Mouse (Mus musculus) megakaryocyte, embryonic 14.5 days (primary cell): Measurements from ENCODE around the gene Gm3854. TPM values are rescaled to one million over a fixed set of nuclear protein-coding genes. Genes with fewer than 3 reads are reported as not detected.
"Not testable (repeated sequence)": the region's sequence is repeated elsewhere in the genome, so short reads cannot be mapped to it uniquely, and the experiment has no call there.

Experiments used
- H3K27me3 ChIP-seq: replicated peaks from 2 replicates; pipeline ENCODE3; 2012; ENCODE audit warnings: inconsistent platforms
- H3K36me3 ChIP-seq: replicated peaks from 2 replicates; pipeline ENCODE3; 2012; ENCODE audit warnings: low read length, inconsistent platforms, mixed read lengths
- H3K4me1 ChIP-seq: 2 replicates; pipeline ENCODE4 v1.6.1; 2012; ENCODE audit warnings: inconsistent platforms
- H3K4me3 ChIP-seq: replicated peaks from 2 replicates; pipeline ENCODE3; 2012; ENCODE audit warnings: moderate library complexity, mild to moderate bottlenecking, inconsistent platforms
- H3K9me3 ChIP-seq: 2 replicates; pipeline ENCODE4 v1.6.1; 2012; ENCODE audit warnings: inconsistent platforms
- FLI1 ChIP-seq: IDR thresholded peaks from 2 replicates; pipeline ENCODE4 v1.6.1; 2012; ENCODE audit warnings: low read length, inconsistent platforms, mixed read lengths
- GATA1 ChIP-seq: IDR thresholded peaks from 3 replicates; pipeline ENCODE4 v1.6.1; 2012; ENCODE audit warnings: mixed read lengths, low read length, inconsistent platforms, borderline replicate concordance
- polyA plus RNA-seq: library from polyadenylated mRNA; stranded (reverse); fragments of >175 nt; gene quantifications from 2 replicates; pipeline ENCODE4 v1.2.3, GENCODE M21; 2012; ENCODE audit warnings: low replicate concordance; ENCODE audit not compliant: insufficient read depth

Gm3854 gene
- polyA plus RNA-seq, 1 experiment: not detected

GRCm38 (mm10) chr7:6362268-6363046 is 18.9 kb downstream of the Gm3854 start:
- H3K4me3 ChIP-seq: peak overlapping the region; percentile 94
- TF ChIP-seq FLI1: no peak
- TF ChIP-seq GATA1: no peak
- H3K4me1 ChIP-seq: peaks cover 32% of the 10 kb centered on the region
- no peaks in the 10 kb centered on the region for H3K36me3 ChIP-seq
- H3K9me3 ChIP-seq: no peaks in the 10 kb centered on the region
- H3K27me3 ChIP-seq: no peaks in the 10 kb centered on the region

- Histone ChIP-seq H3K27me3 (no peaks in the 10 kb centered on the region), H3K9me3 (no peaks in the 10 kb centered on the region), H3K4me3 (peak within 1 kb of the TSS; percentile 94), H3K4me1 (peaks cover 32% of the 10 kb centered on the region), H3K36me3 (no peaks in the 10 kb centered on the region)
- TF ChIP-seq GATA1: no peak
- no peak for TF ChIP-seq FLI1
Measured at GRCm38 (mm10) chr7:6363047-6363488, 19.5 kb downstream of the Gm3854 start, which contains the start of gene Zfp78. Zfp78 (plus strand) TSS chr7:6363280.

GRCm38 (mm10) chr7:6364761-6365160 is 21.2 kb downstream of the Gm3854 start:
- TF ChIP-seq FLI1: no peak
- no peak for TF ChIP-seq GATA1
- Histone ChIP-seq H3K27me3 (no peaks in the 10 kb centered on the region), H3K36me3 (no peaks in the 10 kb centered on the region), H3K4me3 (no peak overlapping the region), H3K4me1 (peaks cover 32% of the 10 kb centered on the region), H3K9me3 (no peaks in the 10 kb centered on the region)

GRCm38 (mm10) chr7:6367185-6367584 is 23.6 kb downstream of the Gm3854 start:
- Histone ChIP-seq H3K27me3 (no peaks in the 10 kb centered on the region), H3K9me3 (no peaks in the 10 kb centered on the region), H3K4me1 (peaks cover 20% of the 10 kb centered on the region), H3K36me3 (peaks cover 1% of the 10 kb centered on the region), H3K4me3 (no peak overlapping the region)
- TF ChIP-seq FLI1 (no peak), GATA1 (no peak)

GRCm38 (mm10) chr7:6368146-6368545 is 24.6 kb downstream of the Gm3854 start:
- peaks cover 17% of the 10 kb centered on the region for H3K4me1 ChIP-seq
- H3K4me3 ChIP-seq, H3K36me3 ChIP-seq, H3K27me3 ChIP-seq, H3K9me3 ChIP-seq: not testable (repeated sequence)

GRCm38 (mm10) chr7:6369460-6369859 is 25.9 kb downstream of the Gm3854 start:
- H3K4me3 ChIP-seq: no peak overlapping the region
- H3K4me1 ChIP-seq: peaks cover 8% of the 10 kb centered on the region; the same call in 1 of the 2 replicates
- no peak for TF ChIP-seq GATA1
- no peak for TF ChIP-seq FLI1
- H3K36me3 ChIP-seq: peaks cover 3% of the 10 kb centered on the region
- H3K9me3 ChIP-seq: no peaks in the 10 kb centered on the region
- no peaks in the 10 kb centered on the region for H3K27me3 ChIP-seq

- H3K27me3 ChIP-seq: no peaks in the 10 kb centered on the region
- H3K9me3 ChIP-seq: no peaks in the 10 kb centered on the region
- H3K4me1 ChIP-seq: no peaks in the 10 kb centered on the region
- TF ChIP-seq GATA1 (no peak), FLI1 (no peak)
- peaks cover 3% of the 10 kb centered on the region for H3K36me3 ChIP-seq
- H3K4me3 ChIP-seq: no peak overlapping the region
Measured at GRCm38 (mm10) chr7:6372993-6373392, 29.4 kb downstream of the Gm3854 start.

GRCm38 (mm10) chr7:6378441-6378840 is 34.9 kb downstream of the Gm3854 start:
- Histone ChIP-seq H3K9me3 (no peaks in the 10 kb centered on the region), H3K27me3 (no peaks in the 10 kb centered on the region), H3K4me3 (no peak overlapping the region), H3K36me3 (peaks cover 3% of the 10 kb centered on the region), H3K4me1 (peaks cover 16% of the 10 kb centered on the region)
- no peak for TF ChIP-seq FLI1
- TF ChIP-seq GATA1: no peak

GRCm38 (mm10) chr7:6381431-6381830 is 37.9 kb downstream of the Gm3854 start:
- Histone ChIP-seq H3K9me3 (no peaks in the 10 kb centered on the region), H3K4me3 (no peak overlapping the region), H3K27me3 (no peaks in the 10 kb centered on the region), H3K36me3 (peaks cover 3% of the 10 kb centered on the region), H3K4me1 (peaks cover 24% of the 10 kb centered on the region)
- TF ChIP-seq GATA1 (no peak), FLI1 (no peak)

- H3K9me3 ChIP-seq: no peaks in the 10 kb centered on the region
Measured at GRCm38 (mm10) chr7:6383044-6383455, 39.5 kb downstream of the Gm3854 start, which contains the start of gene Zfp28. Zfp28 (plus strand) TSS chr7:6383295.

More at GRCm38 (mm10) chr7:6383044-6383455, 39.5 kb downstream of the Gm3854 start, which contains the start of gene Zfp28:
- Histone ChIP-seq H3K36me3 (peaks cover 6% of the 10 kb centered on the region), H3K4me1 (peaks cover 24% of the 10 kb centered on the region), H3K27me3 (no peaks in the 10 kb centered on the region), H3K4me3 (peak within 1 kb of the TSS; percentile 95)
- no peak for TF ChIP-seq GATA1
- TF ChIP-seq FLI1: peak; percentile 70; the same call in 1 of the 2 replicates
